Mouse (Mus musculus): ENCODE measurements around the gene Slc2a13. TPM values are rescaled to one million over a fixed set of nuclear protein-coding genes. Genes with fewer than 3 reads are reported as not detected.

Slc2a13 gene
- polyA plus RNA-seq, 1 experiment from 2014 or later = 1.6 TPM

DNA sequence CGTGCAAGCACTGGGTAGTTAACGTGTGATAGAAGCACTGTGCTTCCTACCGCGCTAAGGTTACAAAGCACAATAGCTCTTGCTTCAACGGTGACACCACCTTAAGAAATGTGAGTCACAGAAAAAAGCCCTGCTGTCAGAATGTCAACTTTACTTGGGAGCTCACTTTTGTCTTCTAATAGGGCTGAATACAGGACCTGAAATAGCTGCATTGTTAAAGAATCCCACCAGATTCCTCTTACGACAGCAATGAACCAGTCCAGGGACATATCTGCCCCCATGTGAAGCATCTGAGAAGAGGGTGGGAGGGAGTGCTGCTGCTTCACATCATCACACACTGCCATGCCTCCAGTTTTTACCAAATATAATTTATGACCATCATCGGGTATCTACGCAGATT is 129.6 kb downstream of the Slc2a13 start:
- ATAC-seq (ENCODE audit: insufficient number of reproducible peaks, insufficient read depth, low FRiP score, low TSS enrichment, low read depth) = no peak
- WGBS = 90% methylated on average over 8 of the region's 8 CpGs

DNA sequence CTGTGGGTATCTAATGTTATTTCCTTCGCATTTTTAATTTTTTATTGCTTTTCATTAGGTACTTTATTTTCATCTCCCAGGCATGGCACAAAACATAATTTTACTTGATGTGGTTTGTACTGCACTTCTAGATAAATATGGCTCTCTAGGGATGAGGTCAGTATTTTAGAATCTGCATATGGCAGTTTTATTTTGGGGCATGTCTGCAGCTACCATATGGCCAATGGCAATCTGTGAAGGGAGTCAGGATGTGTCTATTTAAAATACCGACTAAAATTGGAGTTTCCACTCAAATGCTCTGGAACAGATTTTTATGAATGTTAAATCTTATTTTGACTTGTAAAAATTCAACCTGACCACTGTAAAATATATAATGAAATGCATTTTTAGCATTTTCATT is 133.2 kb downstream of the Slc2a13 start:
- Histone ChIP-seq H3K27me3 (no peaks in the 10 kb centered on the region), H3K9ac (replicated peaks) (no peak overlapping the region), H3K9me3 (no peaks in the 10 kb centered on the region), H3K36me3 (no peaks in the 10 kb centered on the region), H3K4me1 (replicated peaks) (no peaks in the 10 kb centered on the region), H3K4me2 (no peak overlapping the region), H3K27ac (no peak overlapping the region), H3K4me3 (replicated peaks) (no peak overlapping the region)
- 85% methylated on average over 2 of the region's 2 CpGs for WGBS
- no peak for ATAC-seq (ENCODE audit: insufficient number of reproducible peaks, insufficient read depth, low FRiP score, low TSS enrichment, low read depth)

More for the DNA sequence above, 129.6 kb downstream of the Slc2a13 start:
- H3K4me3 ChIP-seq (replicated peaks) = no peak overlapping the region
- H3K36me3 ChIP-seq = no peaks in the 10 kb centered on the region
- H3K27ac ChIP-seq = no peak overlapping the region
- H3K9ac ChIP-seq (replicated peaks) = no peak overlapping the region
- H3K27me3 ChIP-seq = no peaks in the 10 kb centered on the region
- no peaks in the 10 kb centered on the region for H3K9me3 ChIP-seq
- H3K4me1 ChIP-seq (replicated peaks) = no peaks in the 10 kb centered on the region
- H3K4me2 ChIP-seq = no peak overlapping the region

DNA sequence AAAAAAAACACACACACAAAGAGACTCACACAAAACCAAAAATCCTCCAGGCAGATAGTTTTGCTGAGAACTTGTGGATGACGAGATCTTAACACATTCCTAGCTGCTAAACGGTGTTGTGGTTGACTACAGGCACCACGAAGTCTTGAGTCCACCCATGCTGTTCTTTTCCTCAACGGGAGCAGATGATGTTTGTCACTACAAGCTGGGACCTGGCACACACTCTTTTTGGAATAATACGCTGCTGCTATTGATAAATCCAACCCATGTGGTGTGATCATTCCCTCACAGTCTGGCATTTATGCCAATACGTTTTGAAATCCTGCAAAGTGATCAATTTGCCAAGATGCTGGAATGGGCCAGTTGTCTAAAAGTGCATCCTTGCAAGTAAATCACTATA is 147.6 kb downstream of the Slc2a13 start:
- 84% methylated on average over 6 of the region's 6 CpGs for WGBS
- Histone ChIP-seq H3K4me3 (replicated peaks) (no peak overlapping the region), H3K9me3 (no peaks in the 10 kb centered on the region), H3K4me1 (replicated peaks) (no peaks in the 10 kb centered on the region), H3K4me2 (no peak overlapping the region), H3K27me3 (no peaks in the 10 kb centered on the region), H3K36me3 (no peaks in the 10 kb centered on the region), H3K9ac (replicated peaks) (no peak overlapping the region), H3K27ac (no peak overlapping the region)
- ATAC-seq (ENCODE audit: insufficient number of reproducible peaks, insufficient read depth, low FRiP score, low TSS enrichment, low read depth) = no peak

DNA sequence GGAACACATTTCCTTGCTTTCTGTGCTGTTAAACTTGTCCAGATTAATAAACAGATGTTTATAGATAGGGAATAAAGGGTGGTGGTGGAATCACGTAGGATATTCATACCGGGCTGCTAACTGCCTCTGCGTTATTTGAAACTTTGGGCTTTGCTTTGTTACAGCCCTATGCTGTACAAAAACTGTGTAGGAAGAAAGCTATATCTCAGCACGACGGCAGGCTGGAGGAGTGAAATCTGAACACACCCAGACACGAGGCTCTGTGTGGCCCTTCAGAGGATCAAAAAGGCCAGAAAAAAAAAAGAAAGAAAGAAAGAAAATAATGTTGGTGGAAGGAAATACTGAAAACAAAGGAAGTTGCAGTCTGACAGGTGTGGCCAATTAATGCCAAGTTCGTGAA is 166.1 kb downstream of the Slc2a13 start:
- WGBS = 40% methylated on average over 7 of the region's 7 CpGs
- H3K27ac ChIP-seq = no peak overlapping the region
- no peaks in the 10 kb centered on the region for H3K36me3 ChIP-seq
- H3K4me3 ChIP-seq (replicated peaks) = no peak overlapping the region
- no peak for ATAC-seq (ENCODE audit: insufficient number of reproducible peaks, insufficient read depth, low FRiP score, low TSS enrichment, low read depth)
- no peak overlapping the region for H3K9ac ChIP-seq (replicated peaks)
- no peak overlapping the region for H3K4me2 ChIP-seq
- H3K9me3 ChIP-seq = no peaks in the 10 kb centered on the region
- H3K27me3 ChIP-seq = no peaks in the 10 kb centered on the region
- no peaks in the 10 kb centered on the region for H3K4me1 ChIP-seq (replicated peaks)

DNA sequence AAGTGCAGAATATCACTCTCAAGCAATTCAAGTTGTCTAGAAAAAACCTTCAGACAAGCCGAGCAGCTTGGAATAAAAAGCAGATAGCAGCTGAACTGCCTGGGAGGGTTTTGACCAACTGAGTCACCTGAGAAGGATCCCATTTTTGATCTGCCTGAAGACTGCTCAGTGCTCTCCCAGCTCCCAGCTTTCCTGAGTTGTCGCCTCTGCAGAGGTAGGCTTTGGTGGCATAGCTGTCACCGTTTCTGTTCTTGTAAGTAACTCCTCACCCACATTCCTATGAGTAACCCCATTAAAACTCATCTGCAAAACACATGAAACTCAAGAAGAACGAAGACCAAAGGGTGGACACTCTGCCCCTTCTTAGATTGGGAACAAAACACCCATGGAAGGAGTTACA is 177.9 kb downstream of the Slc2a13 start:
- no peak for ATAC-seq (ENCODE audit: insufficient number of reproducible peaks, insufficient read depth, low FRiP score, low TSS enrichment, low read depth)
- H3K4me2 ChIP-seq = no peak overlapping the region
- no peaks in the 10 kb centered on the region for H3K4me1 ChIP-seq (replicated peaks)
- no peaks in the 10 kb centered on the region for H3K27me3 ChIP-seq
- H3K9me3 ChIP-seq = no peaks in the 10 kb centered on the region
- no peaks in the 10 kb centered on the region for H3K36me3 ChIP-seq
- no peak overlapping the region for H3K4me3 ChIP-seq (replicated peaks)
- no peak overlapping the region for H3K27ac ChIP-seq
- H3K9ac ChIP-seq (replicated peaks) = no peak overlapping the region
- WGBS = 81% methylated on average over 4 of the region's 4 CpGs

DNA sequence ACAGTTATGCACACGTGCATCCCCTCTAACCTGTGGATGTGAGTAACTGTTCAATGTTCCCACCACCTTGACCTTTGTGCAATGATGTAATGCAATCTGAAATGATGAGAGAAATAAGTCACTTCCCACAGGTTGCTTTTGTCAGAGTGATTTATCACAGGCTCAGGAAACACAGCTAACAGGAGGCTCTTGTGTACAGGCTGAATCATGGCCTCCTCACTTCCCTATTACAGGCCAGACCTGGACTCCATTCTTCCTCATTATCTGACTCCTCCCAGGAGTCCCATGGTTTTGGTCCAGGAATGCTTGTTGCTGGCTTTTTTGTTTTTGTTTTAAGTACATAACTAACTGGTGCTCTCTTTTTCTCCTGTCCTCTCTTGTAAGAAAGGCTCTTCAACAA is 189.4 kb downstream of the Slc2a13 start:
- Histone ChIP-seq H3K27me3 (no peaks in the 10 kb centered on the region), H3K9me3 (no peaks in the 10 kb centered on the region), H3K27ac (no peak overlapping the region), H3K4me1 (replicated peaks) (no peaks in the 10 kb centered on the region), H3K9ac (replicated peaks) (no peak overlapping the region), H3K36me3 (no peaks in the 10 kb centered on the region), H3K4me3 (replicated peaks) (no peak overlapping the region), H3K4me2 (no peak overlapping the region)
- ATAC-seq (ENCODE audit: insufficient number of reproducible peaks, insufficient read depth, low FRiP score, low TSS enrichment, low read depth) = no peak
- 70% methylated on average over 1 of the region's 1 CpGs for WGBS

DNA sequence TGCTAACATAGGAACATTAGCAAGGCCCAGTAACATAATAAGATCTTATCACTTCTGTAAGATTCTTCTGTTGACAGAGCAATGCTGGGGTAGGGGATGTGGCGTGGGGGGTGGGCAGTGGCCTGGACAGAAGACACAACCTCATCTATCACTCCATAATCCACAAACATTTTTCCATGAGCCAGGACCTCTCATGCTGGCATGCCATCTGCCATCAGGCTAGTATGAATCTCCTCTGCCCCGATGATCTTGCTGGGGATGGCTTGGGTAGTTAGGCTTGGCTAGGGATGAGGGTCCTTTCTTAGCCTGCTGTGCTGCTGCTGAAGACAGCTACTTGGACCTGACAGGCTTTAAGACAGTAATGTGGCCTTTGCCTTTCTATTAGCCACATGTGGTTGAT is 190.5 kb downstream of the Slc2a13 start:
- Histone ChIP-seq H3K9ac (replicated peaks) (no peak overlapping the region), H3K9me3 (no peaks in the 10 kb centered on the region), H3K4me1 (replicated peaks) (no peaks in the 10 kb centered on the region), H3K27me3 (no peaks in the 10 kb centered on the region), H3K4me2 (no peak overlapping the region), H3K4me3 (replicated peaks) (no peak overlapping the region), H3K36me3 (no peaks in the 10 kb centered on the region), H3K27ac (no peak overlapping the region)
- 76% methylated on average over 2 of the region's 2 CpGs for WGBS
- no peak for ATAC-seq (ENCODE audit: insufficient number of reproducible peaks, insufficient read depth, low FRiP score, low TSS enrichment, low read depth)

DNA sequence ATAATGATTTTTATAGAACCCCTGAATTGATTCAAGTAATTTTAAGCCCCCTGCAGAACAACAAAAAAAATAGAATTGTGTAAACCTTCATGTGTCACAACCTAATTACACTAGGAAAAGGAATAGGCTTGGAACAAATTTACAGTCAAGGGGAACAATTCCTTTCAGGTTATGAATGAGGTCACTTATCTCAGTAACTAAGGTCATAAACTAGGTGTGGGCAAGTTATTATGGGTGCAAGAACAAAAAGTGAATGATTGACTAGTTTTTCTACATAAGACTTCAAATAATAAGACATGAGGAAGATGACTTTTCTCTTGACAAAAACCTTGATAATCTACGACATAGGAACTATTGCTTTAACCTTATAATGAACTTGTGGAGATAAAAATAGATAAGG is 191.2 kb downstream of the Slc2a13 start:
- ATAC-seq (ENCODE audit: insufficient number of reproducible peaks, insufficient read depth, low FRiP score, low TSS enrichment, low read depth) = no peak
- WGBS = 88% methylated on average over 1 of the region's 1 CpGs
- Histone ChIP-seq H3K9me3 (no peaks in the 10 kb centered on the region), H3K4me3 (replicated peaks) (no peak overlapping the region), H3K27ac (no peak overlapping the region), H3K4me2 (no peak overlapping the region), H3K36me3 (no peaks in the 10 kb centered on the region), H3K27me3 (no peaks in the 10 kb centered on the region), H3K4me1 (replicated peaks) (no peaks in the 10 kb centered on the region), H3K9ac (replicated peaks) (no peak overlapping the region)

DNA sequence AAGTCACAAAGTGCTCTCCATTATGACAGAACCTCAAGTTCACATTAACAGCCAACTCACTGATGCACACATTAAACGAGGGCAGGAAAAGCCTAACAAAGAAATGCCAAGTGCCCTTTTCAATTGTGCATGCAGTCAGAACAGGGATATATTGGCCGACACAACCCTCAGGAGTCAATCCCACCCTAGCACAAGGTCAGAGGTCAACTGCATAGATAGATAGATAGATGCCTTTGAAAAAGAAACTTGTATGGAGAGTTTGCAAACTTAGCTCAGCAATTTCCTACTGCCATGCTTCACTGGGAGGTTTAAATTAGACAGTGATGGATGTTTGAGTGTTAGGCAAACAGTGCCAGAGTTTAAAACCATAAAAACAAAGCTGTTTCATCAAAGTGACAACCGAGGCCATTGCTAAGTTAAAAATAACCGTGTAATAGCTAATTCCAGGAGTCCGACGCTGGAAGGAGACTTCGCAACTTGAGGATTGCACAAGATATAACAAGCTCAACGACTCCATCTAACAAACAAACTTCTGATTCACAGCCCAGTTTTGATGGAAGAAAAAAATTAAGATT is 194.2 kb downstream of the Slc2a13 start:
- Histone ChIP-seq H3K9me3 (no peaks in the 10 kb centered on the region), H3K27me3 (no peaks in the 10 kb centered on the region), H3K4me2 (no peak overlapping the region), H3K4me3 (replicated peaks) (no peak overlapping the region), H3K27ac (no peak overlapping the region), H3K4me1 (replicated peaks) (no peaks in the 10 kb centered on the region; the same call in 1 of the 2 replicates), H3K9ac (replicated peaks) (no peak overlapping the region), H3K36me3 (no peaks in the 10 kb centered on the region)
- no peak for ATAC-seq (ENCODE audit: insufficient number of reproducible peaks, insufficient read depth, low FRiP score, low TSS enrichment, low read depth)
- 34% methylated on average over 8 of the region's 8 CpGs for WGBS

DNA sequence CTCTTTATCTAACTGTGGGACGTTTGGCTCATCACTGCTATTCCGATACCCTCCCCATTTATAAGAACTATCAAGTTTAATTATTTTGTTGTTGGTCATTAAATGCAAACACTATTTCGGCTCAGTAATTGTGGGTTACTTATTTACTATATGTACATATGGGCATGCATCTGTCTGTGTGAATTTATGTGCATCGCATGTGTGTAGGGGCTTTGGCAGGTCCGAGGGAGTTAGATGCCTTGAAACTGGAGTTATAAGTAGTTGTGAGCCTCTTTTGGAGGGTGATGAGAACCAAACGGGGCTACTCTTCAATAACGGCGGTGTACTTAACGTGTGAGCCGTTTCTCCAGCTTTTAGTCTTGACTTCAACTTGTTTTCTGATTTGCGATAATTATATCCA is 195.5 kb downstream of the Slc2a13 start:
- no peaks in the 10 kb centered on the region for H3K9me3 ChIP-seq
- H3K4me3 ChIP-seq (replicated peaks) = no peak overlapping the region
- 84% methylated on average over 11 of the region's 11 CpGs for WGBS
- no peak overlapping the region for H3K27ac ChIP-seq
- H3K9ac ChIP-seq (replicated peaks) = no peak overlapping the region
- H3K27me3 ChIP-seq = no peaks in the 10 kb centered on the region
- no peak for ATAC-seq (ENCODE audit: insufficient number of reproducible peaks, insufficient read depth, low FRiP score, low TSS enrichment, low read depth)
- H3K4me1 ChIP-seq (replicated peaks) = peaks cover 3% of the 10 kb centered on the region
- no peak overlapping the region for H3K4me2 ChIP-seq
- H3K36me3 ChIP-seq = no peaks in the 10 kb centered on the region

DNA sequence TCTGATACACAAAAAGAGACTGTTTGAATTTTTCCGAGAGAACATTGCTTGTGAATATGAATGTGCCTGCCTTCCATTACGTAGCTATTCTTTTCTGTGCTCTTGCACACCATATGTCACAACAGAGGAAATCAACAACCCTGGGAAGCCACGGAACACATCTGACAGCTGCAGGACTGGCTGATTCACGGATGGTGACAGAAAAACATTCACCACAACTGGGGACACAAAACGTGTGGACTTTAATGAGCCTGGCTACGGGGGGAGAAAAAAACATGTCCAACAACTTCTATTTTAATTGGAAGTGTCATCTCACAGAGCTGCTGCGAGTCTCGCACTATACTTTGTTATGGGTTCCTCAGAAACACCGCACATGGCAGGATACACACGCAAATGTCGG is 196.0 kb downstream of the Slc2a13 start:
- WGBS = 77% methylated on average over 11 of the region's 11 CpGs

DNA sequence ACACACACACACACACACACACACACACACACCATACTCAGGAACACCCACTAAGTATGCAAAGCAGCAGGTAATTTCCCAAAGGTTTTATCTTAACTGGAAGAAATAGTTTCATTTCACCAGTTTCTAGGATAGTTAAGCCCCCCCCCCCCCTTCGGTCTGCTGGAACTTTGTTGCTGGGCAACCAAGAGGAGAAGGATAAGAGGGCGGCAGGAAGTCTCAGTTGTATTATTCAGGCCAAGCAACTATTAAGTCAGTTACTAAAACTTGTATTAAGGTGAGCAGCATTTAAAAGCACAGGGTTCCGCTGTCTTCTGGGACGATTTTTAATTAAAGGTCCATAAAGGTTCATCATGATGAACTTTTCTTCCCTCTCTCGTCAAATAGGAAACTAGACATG is 198.6 kb downstream of the Slc2a13 start:
- ATAC-seq (ENCODE audit: insufficient number of reproducible peaks, insufficient read depth, low FRiP score, low TSS enrichment, low read depth) = no peak
- H3K27me3 ChIP-seq = no peaks in the 10 kb centered on the region
- H3K4me2 ChIP-seq = no peak overlapping the region
- H3K4me3 ChIP-seq (replicated peaks) = no peak overlapping the region
- WGBS = 62% methylated on average over 5 of the region's 5 CpGs
- H3K9me3 ChIP-seq = no peaks in the 10 kb centered on the region
- no peaks in the 10 kb centered on the region for H3K36me3 ChIP-seq
- H3K9ac ChIP-seq (replicated peaks) = no peak overlapping the region
- no peak overlapping the region for H3K27ac ChIP-seq
- H3K4me1 ChIP-seq (replicated peaks) = peaks cover 13% of the 10 kb centered on the region

More for the DNA sequence above, 196.0 kb downstream of the Slc2a13 start:
- ATAC-seq (ENCODE audit: insufficient number of reproducible peaks, insufficient read depth, low FRiP score, low TSS enrichment, low read depth) = no peak
- Histone ChIP-seq H3K9me3 (no peaks in the 10 kb centered on the region), H3K36me3 (no peaks in the 10 kb centered on the region), H3K4me3 (replicated peaks) (no peak overlapping the region), H3K4me2 (no peak overlapping the region), H3K27me3 (no peaks in the 10 kb centered on the region), H3K27ac (no peak overlapping the region), H3K9ac (replicated peaks) (no peak overlapping the region), H3K4me1 (replicated peaks) (peaks cover 8% of the 10 kb centered on the region)
